Mouse (Mus musculus) kidney, embryonic 16.5 days (tissue): ENCODE data around the gene Cpsf2. TPM values are rescaled to one million over a fixed set of nuclear protein-coding genes. Genes with fewer than 3 reads are reported as not detected.

Experiments
- ATAC-seq: fragments of 200-750 bp; cut with Nextera tagmentation; 2 replicates; pipeline ENCODE4 v1.8.0; 2017; ENCODE audit warnings: moderate TSS enrichment; ENCODE audit not compliant: low FRiP score, low TSS enrichment
- H3K27ac ChIP-seq: fragments of 300-500 bp; sonication (generic); 2 replicates; pipeline ENCODE4 v1.5.1; 2014; ENCODE audit warnings: low read length
- H3K27me3 ChIP-seq: fragments of 300-500 bp; sonication (generic); 2 replicates; pipeline ENCODE4 v1.6.1; 2014; ENCODE audit warnings: low read length, control low read depth, mixed read lengths; ENCODE audit not compliant: insufficient read depth
- H3K36me3 ChIP-seq: fragments of 300-500 bp; sonication (generic); 2 replicates; pipeline ENCODE4 v1.6.1; 2014; ENCODE audit warnings: low read length, control low read depth, mixed read lengths; ENCODE audit not compliant: insufficient read depth
- H3K4me1 ChIP-seq: fragments of 300-500 bp; sonication (generic); 2 replicates; pipeline ENCODE4 v1.6.1; 2014; ENCODE audit warnings: low read length, control low read depth, mixed read lengths; ENCODE audit not compliant: insufficient read depth
- H3K4me2 ChIP-seq: fragments of 300-500 bp; sonication (generic); replicated peaks from 2 replicates; pipeline ENCODE4 v1.6.1; 2014; ENCODE audit warnings: low read depth, low read length
- H3K4me3 ChIP-seq: fragments of 300-500 bp; sonication (generic); 2 replicates; pipeline ENCODE4 v1.5.1; 2014; ENCODE audit warnings: mild to moderate bottlenecking, low read length
- H3K9ac ChIP-seq: fragments of 300-500 bp; sonication (generic); replicated peaks from 2 replicates; pipeline ENCODE4 v1.6.1; 2014; ENCODE audit warnings: low read length
- H3K9me3 ChIP-seq: fragments of 300-500 bp; sonication (generic); 2 replicates; pipeline ENCODE4 v1.6.1; 2016; ENCODE audit warnings: low read length, control low read depth
- WGBS: fragments of 180-500 bp; shearing (Covaris S2); extraction: QIAGEN DNeasy Blood & Tissue Kit; methylation state at CpG from one replicate; pipeline ENCODE4 v1.1.7; 2014; 5-methylcytosine and 5-hydroxymethylcytosine counted together
- polyA plus RNA-seq: library from polyadenylated mRNA; unstranded; fragments of >200 nt; fragmentation: Nextera tagmentation; extraction: Ambion mirVana; gene quantifications from 2 replicates; pipeline ENCODE4 v1.2.1, GENCODE M21; 2015

Gene Cpsf2
- polyA plus RNA-seq, 1 experiment from 2014 or later = 27.4 TPM

- Histone ChIP-seq H3K4me2 (no peak overlapping the region), H3K27me3 (no peaks in the 10 kb centered on the region), H3K4me1 (peaks cover 18% of the 10 kb centered on the region), H3K4me3 (no peak overlapping the region), H3K9ac (no peak overlapping the region), H3K27ac (no peak overlapping the region), H3K9me3 (no peaks in the 10 kb centered on the region), H3K36me3 (peaks cover 14% of the 10 kb centered on the region; the same call in 1 of the 2 replicates)
- WGBS = 86% methylated on average over 1 of the region's 1 CpGs
- no peak for ATAC-seq
Measured at GRCm38 (mm10) chr12:101978588-101978987, 2.8 kb downstream of the Cpsf2 start.

GRCm38 (mm10) chr12:101979213-101979750 lies 3.5 kb downstream of the Cpsf2 start:
- no peak overlapping the region for H3K9ac ChIP-seq
- H3K4me2 ChIP-seq = no peak overlapping the region
- H3K9me3 ChIP-seq = no peaks in the 10 kb centered on the region
- peaks cover 17% of the 10 kb centered on the region for H3K4me1 ChIP-seq
- H3K36me3 ChIP-seq = peaks cover 19% of the 10 kb centered on the region
- no peak overlapping the region for H3K4me3 ChIP-seq
- no peak for ATAC-seq
- no peak overlapping the region for H3K27ac ChIP-seq
- no peaks in the 10 kb centered on the region for H3K27me3 ChIP-seq
- 90% methylated on average over 8 of the region's 8 CpGs for WGBS

DNA sequence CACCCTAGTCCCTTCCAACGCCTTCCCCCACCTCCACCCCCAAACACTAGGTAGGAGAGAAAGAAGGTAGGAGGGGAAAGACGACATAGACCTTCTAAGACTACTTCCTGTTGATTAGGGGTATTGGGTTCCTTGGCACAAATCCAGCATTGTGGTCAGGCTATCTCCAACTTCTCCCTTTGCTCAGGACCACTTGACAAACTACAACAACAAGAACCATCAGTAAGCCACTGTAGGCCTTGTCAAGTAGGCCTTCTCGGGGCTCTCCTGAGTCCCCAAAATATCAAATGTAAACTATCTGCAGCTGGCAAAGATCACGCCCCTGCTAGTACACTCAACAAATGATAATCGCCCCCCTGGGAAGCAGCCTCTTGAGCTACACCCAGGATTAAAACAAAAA lies 4.5 kb downstream of the Cpsf2 start:
- ATAC-seq = no peak
- Histone ChIP-seq H3K9me3 (no peaks in the 10 kb centered on the region), H3K9ac (no peak overlapping the region), H3K27me3 (no peaks in the 10 kb centered on the region), H3K4me3 (no peak overlapping the region), H3K4me2 (no peak overlapping the region), H3K36me3 (peaks cover 25% of the 10 kb centered on the region), H3K4me1 (peaks cover 11% of the 10 kb centered on the region), H3K27ac (no peak overlapping the region)
- WGBS = 69% methylated on average over 5 of the region's 5 CpGs

GRCm38 (mm10) chr12:101981559-101981958 lies 5.8 kb downstream of the Cpsf2 start:
- Histone ChIP-seq H3K9ac (no peak overlapping the region), H3K4me2 (no peak overlapping the region), H3K9me3 (no peaks in the 10 kb centered on the region), H3K4me3 (no peak overlapping the region), H3K27me3 (no peaks in the 10 kb centered on the region), H3K36me3 (peaks cover 30% of the 10 kb centered on the region), H3K27ac (no peak overlapping the region), H3K4me1 (peaks cover 10% of the 10 kb centered on the region)
- ATAC-seq = no peak
- WGBS = 83% methylated on average over 2 of the region's 2 CpGs

- H3K4me1 ChIP-seq = no peaks in the 10 kb centered on the region
- H3K4me2 ChIP-seq = no peak overlapping the region
- H3K27me3 ChIP-seq = no peaks in the 10 kb centered on the region
- no peak overlapping the region for H3K4me3 ChIP-seq
- H3K9me3 ChIP-seq = no peaks in the 10 kb centered on the region
- H3K36me3 ChIP-seq = peaks cover 40% of the 10 kb centered on the region
- no peak for ATAC-seq
- no peak overlapping the region for H3K27ac ChIP-seq
- WGBS = 92% methylated on average over 9 of the region's 9 CpGs
- no peak overlapping the region for H3K9ac ChIP-seq
Measured at GRCm38 (mm10) chr12:101982977-101983376, 7.2 kb downstream of the Cpsf2 start.

- no peak overlapping the region for H3K27ac ChIP-seq
- no peak overlapping the region for H3K9ac ChIP-seq
- no peaks in the 10 kb centered on the region for H3K9me3 ChIP-seq
- no peak for ATAC-seq
- H3K36me3 ChIP-seq = peaks cover 57% of the 10 kb centered on the region
- H3K4me1 ChIP-seq = no peaks in the 10 kb centered on the region
- 61% methylated on average over 3 of the region's 3 CpGs for WGBS
- no peak overlapping the region for H3K4me3 ChIP-seq
- no peak overlapping the region for H3K4me2 ChIP-seq
- no peaks in the 10 kb centered on the region for H3K27me3 ChIP-seq
Measured at GRCm38 (mm10) chr12:101985110-101985509, 9.3 kb downstream of the Cpsf2 start.

DNA sequence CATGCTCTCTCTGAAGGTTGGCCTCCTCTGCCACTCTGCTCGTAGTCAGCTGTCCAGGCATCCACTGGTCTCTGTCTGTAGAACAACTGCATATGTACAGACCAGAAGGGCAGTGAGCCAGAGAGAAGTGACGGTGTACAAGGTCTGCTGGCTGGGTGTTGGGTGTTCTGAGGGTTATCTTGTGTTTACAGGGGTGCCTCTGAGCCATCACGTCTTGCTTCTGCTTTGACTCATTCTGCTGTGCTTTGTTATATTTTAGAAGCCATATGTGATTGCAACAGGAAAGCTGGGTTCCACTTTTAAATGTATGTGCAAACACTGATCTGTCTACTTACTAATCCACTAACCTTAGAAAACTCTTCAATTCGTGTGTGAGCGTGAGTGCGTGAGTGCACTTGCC lies 11.9 kb downstream of the Cpsf2 start:
- Histone ChIP-seq H3K36me3 (peaks cover 72% of the 10 kb centered on the region), H3K27me3 (no peaks in the 10 kb centered on the region), H3K4me2 (no peak overlapping the region), H3K4me1 (no peaks in the 10 kb centered on the region), H3K9me3 (no peaks in the 10 kb centered on the region), H3K27ac (no peak overlapping the region), H3K4me3 (no peak overlapping the region), H3K9ac (no peak overlapping the region)
- ATAC-seq = no peak
- 88% methylated on average over 6 of the region's 6 CpGs for WGBS

DNA sequence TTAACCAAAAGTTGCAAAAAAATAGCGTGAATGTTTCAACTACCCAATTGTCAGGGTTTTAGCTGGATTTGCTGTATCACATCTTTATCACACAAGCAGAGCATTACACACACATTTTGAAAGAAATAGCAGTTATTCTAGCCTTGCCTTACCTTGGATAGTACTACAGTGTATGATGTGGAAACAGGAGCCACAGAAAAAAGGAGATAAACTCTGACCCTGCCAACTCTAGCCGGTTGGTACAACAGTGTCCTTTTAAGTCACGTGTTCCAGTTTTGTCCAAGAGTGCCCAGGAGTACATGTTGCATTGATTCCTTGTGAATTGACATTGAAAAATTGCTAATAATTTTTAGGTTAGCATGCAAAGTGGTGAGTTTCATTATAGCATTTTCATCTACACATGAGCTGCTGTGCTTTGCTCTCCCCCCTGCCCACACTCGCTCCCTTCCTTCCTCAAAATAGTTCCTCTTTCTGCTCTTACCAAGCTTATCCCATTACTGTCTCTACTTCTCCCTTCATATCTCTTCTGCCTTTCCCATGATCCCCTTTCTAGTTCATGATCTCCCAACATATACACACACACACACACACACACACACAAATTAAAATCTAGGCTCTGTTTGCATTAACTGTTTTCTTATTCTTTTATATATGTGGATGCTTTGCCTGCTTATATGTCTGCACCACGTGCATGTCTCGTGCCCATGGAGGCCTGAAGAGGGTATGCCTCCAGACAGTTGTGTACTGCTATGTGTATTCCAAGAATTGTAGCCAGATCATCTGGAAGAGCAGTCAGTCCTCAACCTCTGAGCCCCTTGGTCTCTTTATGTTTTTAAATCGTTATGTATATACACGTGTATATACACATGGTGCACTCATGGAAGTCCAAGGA lies 19.0 kb downstream of the Cpsf2 start:
- H3K4me2 ChIP-seq = no peak overlapping the region
- H3K4me1 ChIP-seq = no peaks in the 10 kb centered on the region
- ATAC-seq = no peak
- H3K9ac ChIP-seq = no peak overlapping the region
- H3K27ac ChIP-seq = no peak overlapping the region
- H3K36me3 ChIP-seq = peaks cover 63% of the 10 kb centered on the region
- WGBS = 92% methylated on average over 8 of the region's 8 CpGs
- H3K27me3 ChIP-seq = no peaks in the 10 kb centered on the region
- no peaks in the 10 kb centered on the region for H3K9me3 ChIP-seq
- H3K4me3 ChIP-seq = no peak overlapping the region

GRCm38 (mm10) chr12:101998929-101999328 lies 23.1 kb downstream of the Cpsf2 start:
- no peak overlapping the region for H3K9ac ChIP-seq
- H3K4me1 ChIP-seq = no peaks in the 10 kb centered on the region
- WGBS = 92% methylated on average over 5 of the region's 5 CpGs
- H3K36me3 ChIP-seq = peaks cover 50% of the 10 kb centered on the region
- ATAC-seq = no peak
- H3K9me3 ChIP-seq = no peaks in the 10 kb centered on the region
- H3K4me3 ChIP-seq = no peak overlapping the region
- no peak overlapping the region for H3K4me2 ChIP-seq
- no peaks in the 10 kb centered on the region for H3K27me3 ChIP-seq
- H3K27ac ChIP-seq = no peak overlapping the region

DNA sequence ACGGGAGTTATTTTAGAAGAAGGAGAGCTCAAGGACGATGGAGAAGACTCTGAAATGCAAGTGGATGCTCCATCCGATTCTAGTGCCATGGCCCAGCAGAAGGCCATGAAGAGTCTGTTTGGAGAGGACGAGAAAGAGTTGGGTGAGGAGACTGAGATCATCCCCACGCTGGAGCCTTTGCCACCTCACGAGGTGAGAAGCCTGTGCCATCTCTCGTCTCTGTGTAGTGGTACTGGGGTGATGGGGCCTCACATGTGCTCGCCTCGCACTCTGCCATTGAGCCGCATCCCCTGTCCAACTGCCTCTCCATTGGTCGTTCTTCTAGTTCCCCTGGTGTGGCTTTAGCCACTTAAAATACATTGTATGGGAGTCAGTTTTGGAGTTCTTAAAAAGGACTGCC lies 25.0 kb downstream of the Cpsf2 start:
- Histone ChIP-seq H3K27me3 (no peaks in the 10 kb centered on the region), H3K9me3 (no peaks in the 10 kb centered on the region), H3K4me1 (no peaks in the 10 kb centered on the region), H3K4me3 (no peak overlapping the region), H3K36me3 (peaks cover 51% of the 10 kb centered on the region), H3K4me2 (no peak overlapping the region), H3K27ac (no peak overlapping the region), H3K9ac (no peak overlapping the region)
- WGBS = 91% methylated on average over 11 of the region's 11 CpGs
- no peak for ATAC-seq
